Mouse (Mus musculus): ENCODE results near the gene Slc50a1.
A peak's percentile ranks its signal among the peaks of the same experiment; 100 is the strongest.

Slc50a1 gene

DNA sequence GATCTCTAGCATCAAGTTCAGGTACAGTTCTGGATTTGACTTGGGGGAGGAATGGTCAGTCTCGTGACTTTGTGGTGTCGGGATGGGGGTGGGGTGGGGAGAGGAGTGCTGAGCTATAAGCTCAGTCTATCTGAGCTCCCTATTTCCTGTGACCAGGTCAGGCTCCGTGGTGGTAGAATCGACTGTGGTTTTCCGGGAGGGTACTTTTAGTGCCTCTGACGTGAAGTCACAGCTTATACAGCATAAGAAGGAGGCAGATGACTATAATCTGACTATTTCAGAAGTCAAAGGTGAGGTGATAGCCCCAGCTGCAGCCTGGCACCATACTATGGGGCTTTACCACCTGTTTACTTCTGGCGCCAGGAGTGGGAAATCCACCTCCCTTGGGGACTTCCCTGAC lies 39.0 kb downstream of the Slc50a1 start:
- DNase-seq (ENCODE audit: low spot score), result no peak

- no peak for DNase-seq (ENCODE audit: low spot score)
Measured at GRCm38 (mm10) chr3:89230561-89230960, 39.8 kb downstream of the Slc50a1 start.

DNA sequence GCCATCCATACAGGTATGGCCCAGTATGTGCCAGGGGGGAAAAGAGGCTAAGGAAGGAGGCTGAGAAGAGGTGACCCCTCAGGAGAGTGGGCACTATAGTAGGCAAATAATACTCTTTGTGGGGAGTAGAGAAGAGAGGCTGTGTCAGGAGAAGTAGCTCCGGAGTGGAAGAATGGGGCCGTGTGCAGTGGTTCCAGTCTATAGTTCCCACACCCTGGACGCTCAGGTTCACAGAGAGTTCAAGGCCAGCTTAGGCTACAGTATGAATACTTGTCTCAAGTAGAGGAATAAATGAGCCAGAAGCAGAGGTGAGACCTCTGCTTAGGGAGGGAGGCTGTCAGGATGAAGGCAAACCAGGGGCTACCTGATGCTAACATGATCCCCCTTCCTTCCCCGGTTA lies 41.1 kb downstream of the Slc50a1 start:
- DNase-seq (ENCODE audit: low spot score), result no peak

GRCm38 (mm10) chr3:89228836-89229235 lies 41.5 kb downstream of the Slc50a1 start, which contains the start of gene Muc1:
Gene Muc1, plus strand, starts transcription at chr3:89229057.
- peak; percentile 14 for DNase-seq (ENCODE audit: low spot score)

DNA sequence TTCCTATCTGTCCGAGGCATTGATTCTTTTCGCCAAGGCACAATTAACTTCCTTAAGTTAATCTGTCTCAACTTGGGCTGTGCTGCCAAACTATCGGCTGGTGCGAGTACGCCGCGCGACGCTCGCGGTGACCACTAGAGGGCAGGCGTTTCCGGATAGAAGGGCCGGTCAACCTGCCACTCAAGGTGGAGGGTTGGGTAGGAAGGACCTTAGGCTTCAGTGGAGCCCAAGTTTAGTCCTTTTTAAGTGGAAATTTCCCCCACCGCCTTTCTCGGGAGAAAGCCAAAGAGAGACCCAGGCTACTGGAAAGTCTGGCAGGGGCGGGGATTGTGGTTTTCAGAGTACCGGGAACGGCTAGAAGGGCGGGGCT lies 42.2 kb downstream of the Slc50a1 start:
- DNase-seq (ENCODE audit: low spot score), result peak; percentile 87

DNA sequence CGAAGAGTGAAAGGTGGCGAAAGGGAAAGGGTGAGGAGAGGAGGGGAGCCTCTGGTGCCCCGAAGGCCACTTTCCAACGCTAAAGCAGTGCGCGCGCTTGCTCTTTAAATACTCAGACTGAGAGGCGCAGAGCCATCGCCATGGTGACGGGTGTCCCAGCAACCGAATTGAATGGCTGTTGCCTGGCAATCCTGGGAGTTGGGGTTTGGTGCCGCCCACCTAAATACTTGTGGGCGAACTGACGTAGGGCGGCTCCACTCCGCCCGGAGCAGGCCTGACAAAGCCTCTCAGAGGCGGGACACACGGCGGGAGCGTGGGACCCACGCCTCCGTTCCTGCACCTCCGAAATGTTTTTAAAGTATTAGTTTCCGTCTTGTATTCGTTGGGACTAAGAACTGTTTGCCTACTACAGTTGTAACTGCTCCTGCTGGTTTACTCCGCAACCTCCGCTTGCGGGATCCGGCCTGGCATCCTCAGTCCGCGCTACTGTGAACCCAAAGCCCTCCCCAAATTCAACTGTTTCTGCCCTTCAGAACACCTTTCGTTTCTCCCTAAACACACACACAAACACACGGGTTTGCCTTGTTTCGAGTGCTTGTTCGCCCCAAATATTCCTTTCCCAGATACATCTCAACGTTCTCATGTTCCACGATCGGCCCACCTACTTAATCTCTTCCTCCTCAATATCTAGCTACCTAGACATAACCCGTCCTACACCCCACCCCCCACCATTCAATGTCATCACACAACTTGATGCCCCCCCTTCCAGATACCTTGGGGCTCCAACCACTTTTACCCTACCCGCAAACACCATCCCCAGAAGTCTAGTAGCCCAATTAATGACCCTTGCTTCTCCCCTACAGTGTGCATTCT lies 42.8 kb downstream of the Slc50a1 start:
- peak; percentile 92 for DNase-seq (ENCODE audit: low spot score)

GRCm38 (mm10) chr3:89226900-89227299 lies 43.5 kb downstream of the Slc50a1 start, which contains the start of gene Mtx1:
Gene Mtx1, minus strand, starts transcription at chr3:89227088.
- no peak for DNase-seq (ENCODE audit: low spot score)

- peak; percentile 19 for DNase-seq (ENCODE audit: low spot score)
Measured at GRCm38 (mm10) chr3:89226361-89226760, 44.0 kb downstream of the Slc50a1 start.

DNA sequence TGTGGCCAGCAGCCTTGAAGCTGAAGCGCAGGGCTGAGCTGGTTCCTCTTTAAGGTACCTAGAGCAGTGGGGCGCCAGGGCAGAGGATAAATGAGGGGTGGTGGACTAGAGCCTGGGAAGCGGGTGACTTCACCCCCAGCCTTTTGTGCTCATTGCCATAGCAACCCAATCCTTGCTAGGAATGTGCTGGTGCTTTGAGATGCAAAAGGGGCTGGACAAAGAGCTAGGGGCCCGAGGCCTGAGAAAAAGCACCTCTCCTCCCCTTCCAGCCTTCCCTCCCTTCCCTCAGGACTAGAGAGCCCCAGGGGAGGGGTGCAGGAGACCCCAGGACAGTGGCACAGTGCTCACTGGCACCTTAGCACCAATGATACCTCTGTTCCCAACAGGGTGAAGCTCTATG lies 44.5 kb downstream of the Slc50a1 start:
- DNase-seq (ENCODE audit: low spot score), result peak; percentile 53

DNA sequence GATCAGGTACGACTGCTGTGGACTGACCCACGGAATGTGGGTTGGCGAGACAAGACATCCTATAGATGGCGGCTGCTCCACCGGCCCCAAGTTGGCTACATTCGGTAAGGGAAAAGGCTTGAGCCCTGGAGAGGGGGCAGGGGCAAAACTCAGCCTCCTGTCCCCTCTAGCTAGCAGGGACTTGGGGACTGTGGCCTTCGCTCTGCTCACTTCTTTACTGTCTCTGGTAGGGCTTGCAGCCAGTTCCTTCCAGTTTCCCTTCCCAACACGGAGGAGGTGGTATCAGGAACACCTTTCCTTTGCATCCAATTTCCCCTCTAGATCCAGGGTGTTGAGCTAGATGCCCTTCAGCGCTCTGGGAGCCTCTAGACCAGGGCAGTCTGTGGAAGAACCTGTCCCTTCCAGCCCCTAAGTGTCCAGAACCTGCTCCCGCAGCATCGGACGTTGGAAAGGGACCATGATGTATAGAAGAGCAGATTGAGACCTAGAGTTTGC lies 45.0 kb downstream of the Slc50a1 start:
- no peak for DNase-seq (ENCODE audit: low spot score)

- no peak for DNase-seq (ENCODE audit: low spot score)
Measured at GRCm38 (mm10) chr3:89224796-89225195, 45.6 kb downstream of the Slc50a1 start.

GRCm38 (mm10) chr3:89221167-89221566 lies 49.2 kb downstream of the Slc50a1 start:
- no peak for DNase-seq (ENCODE audit: low spot score)

DNA sequence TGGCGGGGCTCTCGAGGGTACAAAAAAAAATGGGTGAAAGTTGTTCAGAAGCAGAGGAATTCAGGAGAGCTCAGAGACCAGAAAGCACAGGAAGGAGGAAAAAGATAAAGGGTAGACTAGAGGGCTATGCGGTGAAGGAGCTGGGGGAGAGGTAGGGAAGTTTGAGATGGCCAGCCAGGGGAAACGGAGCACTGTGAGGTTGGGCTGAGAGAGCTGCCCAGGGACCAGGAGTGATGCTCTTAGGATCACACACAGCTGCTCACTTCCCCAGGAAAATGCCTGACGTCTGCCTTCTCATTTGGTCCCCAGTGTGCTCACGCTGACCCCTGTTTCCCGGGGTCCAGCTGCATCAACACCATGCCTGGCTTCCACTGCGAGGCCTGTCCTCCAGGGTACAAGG lies 50.8 kb downstream of the Slc50a1 start:
- no peak for DNase-seq (ENCODE audit: low spot score)

DNA sequence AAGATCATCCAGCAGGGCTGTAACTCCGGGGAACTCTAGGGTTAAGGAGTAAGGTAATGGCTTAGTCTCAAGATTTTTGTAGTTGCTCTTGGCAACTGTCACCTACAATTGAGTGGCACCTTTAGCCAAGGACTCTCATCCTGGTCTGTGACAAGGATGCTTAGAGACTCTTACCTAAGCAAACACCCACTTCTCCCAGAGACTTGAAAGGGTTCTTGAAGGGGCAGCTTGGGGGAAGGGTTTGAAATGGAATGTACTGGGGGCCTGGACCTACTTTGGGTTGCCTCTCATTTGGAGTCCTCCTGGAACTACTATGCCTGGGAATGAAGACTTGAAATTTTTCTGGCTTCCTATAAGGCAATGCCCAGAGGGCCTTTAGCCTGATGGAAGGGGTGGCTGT lies 52.1 kb downstream of the Slc50a1 start:
- DNase-seq (ENCODE audit: low spot score), result no peak

Data from layer of hippocampus, adult 11-12 months (tissue).